Mouse (Mus musculus) layer of hippocampus, adult 9-11 months (tissue): ENCODE results near the gene Gpr137c.
A peak's percentile ranks its signal among the peaks of the same experiment; 100 is the strongest.

Source experiments
- DNase-seq: peaks from one replicate; pipeline ENCODE4 v3.0.0; 2022

Gpr137c gene

GRCm38 (mm10) chr14:45219281-45220089, at the start of gene Gpr137c:
TSS of gene Gpr137c (plus strand) at chr14:45219717.
- DNase-seq, result peak; percentile 99

- no peak for DNase-seq
Observed at GRCm38 (mm10) chr14:45172260-45172659, 47.3 kb upstream of the Gpr137c start.

GRCm38 (mm10) chr14:45175012-45175740, 44.3 kb upstream of the Gpr137c start:
- DNase-seq, result no peak

- DNase-seq, result no peak
Observed at GRCm38 (mm10) chr14:45179186-45179585, 40.3 kb upstream of the Gpr137c start.

- peak; percentile 15 for DNase-seq
Observed at GRCm38 (mm10) chr14:45179606-45180005, 39.9 kb upstream of the Gpr137c start.

- DNase-seq, result no peak
Observed at GRCm38 (mm10) chr14:45181611-45182010, 37.9 kb upstream of the Gpr137c start.

- no peak for DNase-seq
Observed at GRCm38 (mm10) chr14:45190999-45191398, 28.5 kb upstream of the Gpr137c start.

- DNase-seq, result no peak
Observed at GRCm38 (mm10) chr14:45200607-45201006, 18.9 kb upstream of the Gpr137c start.

GRCm38 (mm10) chr14:45210683-45211082, 8.8 kb upstream of the Gpr137c start:
- no peak for DNase-seq

- no peak for DNase-seq
Observed at GRCm38 (mm10) chr14:45211431-45211830, 8.1 kb upstream of the Gpr137c start.

GRCm38 (mm10) chr14:45216711-45217340, 2.7 kb upstream of the Gpr137c start:
- no peak for DNase-seq

GRCm38 (mm10) chr14:45217693-45218092, 1.8 kb upstream of the Gpr137c start:
- no peak for DNase-seq

- DNase-seq, result peak; percentile 82
Observed at GRCm38 (mm10) chr14:45220090-45220956, 806 bp downstream of the Gpr137c start, which contains the start of gene Txndc16. TSS of gene Txndc16 (minus strand) at chr14:45220328.

- no peak for DNase-seq
Observed at GRCm38 (mm10) chr14:45220957-45221630, 1.6 kb downstream of the Gpr137c start.

GRCm38 (mm10) chr14:45239042-45239441, 19.5 kb downstream of the Gpr137c start:
- DNase-seq, result no peak

GRCm38 (mm10) chr14:45241613-45242012, 22.1 kb downstream of the Gpr137c start:
- DNase-seq, result no peak

GRCm38 (mm10) chr14:45251548-45252076, 32.1 kb downstream of the Gpr137c start:
- no peak for DNase-seq

GRCm38 (mm10) chr14:45263831-45264592, 44.5 kb downstream of the Gpr137c start:
- DNase-seq, result no peak

GRCm38 (mm10) chr14:45275816-45276215, 56.3 kb downstream of the Gpr137c start:
- DNase-seq, result no peak

GRCm38 (mm10) chr14:45282066-45282465, 62.5 kb downstream of the Gpr137c start:
- DNase-seq, result no peak

- no peak for DNase-seq
Observed at GRCm38 (mm10) chr14:45291608-45292007, 72.1 kb downstream of the Gpr137c start.
